Mouse (Mus musculus) C2C12 (cell line): ENCODE measurements around the gene Rps21. TPM values are rescaled to one million over a fixed set of nuclear protein-coding genes. Genes with fewer than 3 reads are reported as not detected.
A peak's percentile ranks its signal among the peaks of the same experiment; 100 is the strongest.
"Not testable (repeated sequence)": the region's sequence is repeated elsewhere in the genome, so short reads cannot be mapped to it uniquely, and the experiment has no call there.

Source experiments
- H3K27me3 ChIP-seq: one replicate; pipeline ENCODE4 v1.6.1; 2011; ENCODE audit not compliant: control insufficient read depth, insufficient read depth, insufficient read length
- H3K36me3 ChIP-seq: one replicate; pipeline ENCODE4 v1.6.1; 2011; ENCODE audit not compliant: control insufficient read depth, insufficient read depth
- H3K4me3 ChIP-seq: one replicate; pipeline ENCODE4 v1.5.1; 2011; ENCODE audit warnings: mild to moderate bottlenecking, control low read depth; ENCODE audit not compliant: poor library complexity, insufficient read depth, severe bottlenecking
- H3K79me2 ChIP-seq: one replicate; pipeline ENCODE4 v1.6.1; 2011; ENCODE audit not compliant: control insufficient read depth, insufficient read depth
- H3K79me3 ChIP-seq: one replicate; pipeline ENCODE4 v1.6.1; 2011; ENCODE audit warnings: low read depth, control low read depth
- H3ac ChIP-seq: one replicate; pipeline ENCODE3; 2011; ENCODE audit warnings: low read depth; ENCODE audit not compliant: control insufficient read depth, insufficient read length
- CEBPB ChIP-seq: IDR thresholded peaks from one replicate; pipeline ENCODE4 v1.6.1; 2011; ENCODE audit warnings: low read depth, mild to moderate bottlenecking, control low read depth, moderate library complexity
- CTCF ChIP-seq: IDR thresholded peaks from one replicate; pipeline ENCODE4 v1.5.1; 2011; ENCODE audit not compliant: control insufficient read depth, insufficient read depth, insufficient read length
- FOSL1 ChIP-seq: IDR thresholded peaks from one replicate; pipeline ENCODE4 v1.8.0; 2011; ENCODE audit warnings: mild to moderate bottlenecking, low read length; ENCODE audit not compliant: poor library complexity, insufficient read depth, severe bottlenecking
- MAX ChIP-seq: IDR thresholded peaks from one replicate; pipeline ENCODE4 v1.6.1; 2011; ENCODE audit warnings: mild to moderate bottlenecking, control low read depth
- MYOD1 ChIP-seq: IDR thresholded peaks from one replicate; pipeline ENCODE4 v1.6.1; 2011; ENCODE audit warnings: low read depth; ENCODE audit not compliant: control insufficient read depth, insufficient read length
- MYOG ChIP-seq: IDR thresholded peaks from one replicate; pipeline ENCODE4 v1.6.1; 2011; ENCODE audit not compliant: control insufficient read depth, insufficient read length; ENCODE audit errors: extremely low read depth
- USF1 ChIP-seq: IDR thresholded peaks from one replicate; pipeline ENCODE4 v1.6.1; 2011; ENCODE audit warnings: low read depth, mild to moderate bottlenecking, control low read depth, moderate library complexity
- polyA plus RNA-seq: library from polyadenylated mRNA; unstranded; fragments of >200 nt; fragmentation: generic; extraction: Trizol; gene quantifications from one replicate; pipeline ENCODE4 v1.2.1, GENCODE M21; 2012; ENCODE audit warnings: missing spikeins

Gene Rps21
- polyA plus RNA-seq, 1 experiment, result 5,244 TPM

- H3K36me3 ChIP-seq, result peaks cover 44% of the 10 kb centered on the region
- H3K4me3 ChIP-seq, result peak overlapping the region; percentile 96
- no peaks in the 10 kb centered on the region for H3K27me3 ChIP-seq
These were observed 1.0 kb downstream of the Rps21 start for GRCm38 (mm10) chr2:180257963-180258865.

GRCm38 (mm10) chr2:180258951-180259484, 1.8 kb downstream of the Rps21 start:
- peak overlapping the region; percentile 37 for H3ac ChIP-seq
- H3K79me3 ChIP-seq, result peaks cover 24% of the 10 kb centered on the region
- H3K79me2 ChIP-seq, result peaks cover 42% of the 10 kb centered on the region
- H3K27me3 ChIP-seq, H3K4me3 ChIP-seq: not testable (repeated sequence)
- H3K36me3 ChIP-seq, result peaks cover 44% of the 10 kb centered on the region

More at GRCm38 (mm10) chr2:180257963-180258865, 1.0 kb downstream of the Rps21 start:
- Histone ChIP-seq H3K79me3 (peaks cover 24% of the 10 kb centered on the region), H3ac (peak overlapping the region; percentile 97), H3K79me2 (peaks cover 42% of the 10 kb centered on the region)
- TF ChIP-seq MYOG, result no peak
- no peak for TF ChIP-seq CTCF
- TF ChIP-seq MYOD1, result no peak
- TF ChIP-seq MAX, result no peak
- no peak for TF ChIP-seq USF1

DNA sequence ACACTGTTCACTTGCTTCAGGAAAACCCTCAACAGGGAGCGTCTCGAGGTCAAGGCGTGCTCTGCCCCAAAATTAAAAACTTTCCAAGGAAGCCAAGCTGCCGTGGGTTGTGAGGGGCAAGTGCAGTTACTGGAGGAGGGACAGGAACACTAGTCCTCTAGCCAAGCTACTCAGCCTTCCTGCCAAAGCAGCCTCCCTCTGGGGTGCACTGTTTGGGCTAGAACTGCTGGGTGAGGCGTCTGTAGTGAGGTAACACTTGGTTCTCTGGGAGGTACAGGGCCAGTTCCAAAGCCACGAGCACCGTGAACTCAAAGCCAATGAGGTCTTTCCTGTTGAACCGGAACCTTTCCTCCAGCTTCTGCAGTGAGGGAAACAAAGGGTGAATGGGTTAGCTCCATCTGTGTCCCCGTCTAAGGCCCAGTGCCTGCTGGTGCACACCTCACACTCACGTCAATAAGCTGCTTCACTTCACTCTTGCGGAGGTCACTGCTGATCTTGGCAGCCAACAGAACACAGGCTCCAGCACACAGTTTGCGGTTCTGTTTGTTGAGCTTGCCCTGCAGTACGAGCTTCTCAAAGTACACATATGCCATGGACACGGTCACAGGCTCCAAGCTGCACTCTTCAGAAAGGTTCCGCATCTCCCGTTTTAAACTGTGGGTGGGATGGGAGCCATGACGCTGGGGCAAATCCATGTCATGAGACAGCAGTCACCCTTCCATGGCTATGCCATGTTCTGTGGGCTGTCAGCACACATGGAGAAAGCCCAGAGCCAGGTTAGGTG, 2.8 kb downstream of the Rps21 start:
- not testable (repeated sequence) for H3K27me3 ChIP-seq, H3K4me3 ChIP-seq, H3ac ChIP-seq
- H3K79me3 ChIP-seq, result peaks cover 24% of the 10 kb centered on the region
- H3K79me2 ChIP-seq, result peaks cover 42% of the 10 kb centered on the region
- peaks cover 44% of the 10 kb centered on the region for H3K36me3 ChIP-seq

DNA sequence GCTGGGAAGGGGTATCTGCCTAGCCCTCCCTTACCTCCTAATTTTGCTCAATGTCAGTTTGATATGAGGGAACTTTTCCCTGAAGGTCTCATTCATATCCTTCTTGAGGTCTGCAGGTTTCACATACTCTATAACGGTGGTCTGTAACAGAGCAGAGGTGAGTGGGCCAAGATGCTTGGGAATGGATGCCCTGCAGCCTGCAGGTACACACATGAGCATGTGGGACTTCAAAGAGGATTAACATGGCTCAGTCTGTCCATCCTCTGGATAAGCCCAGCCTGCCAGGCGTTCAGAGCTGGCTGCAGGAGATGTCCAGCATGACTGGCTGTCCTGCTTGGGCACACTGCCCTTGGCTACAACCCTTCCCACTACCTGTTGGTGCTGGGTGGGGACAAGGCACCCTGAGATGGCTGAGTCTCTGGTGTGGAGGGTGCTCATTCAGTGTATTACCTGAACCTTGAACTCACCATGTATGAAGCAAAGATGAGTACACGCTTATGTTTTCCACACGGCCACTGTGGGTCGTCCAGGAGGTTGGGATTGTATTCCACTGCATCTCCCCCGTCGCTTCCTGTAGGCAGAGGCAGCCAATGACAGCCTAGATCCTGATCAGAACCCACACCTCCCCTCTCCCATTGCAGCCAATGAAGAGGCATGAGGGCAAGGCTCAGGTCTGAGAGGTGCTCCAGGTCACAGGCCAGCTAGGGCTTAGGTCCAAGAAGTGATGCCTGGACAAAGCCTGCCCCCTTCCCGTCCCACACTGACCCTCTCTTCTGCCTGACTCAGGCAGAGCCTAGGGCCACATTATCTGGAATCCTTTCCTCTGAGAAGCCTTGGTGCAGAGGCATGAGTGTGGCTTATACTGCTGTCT, 3.7 kb downstream of the Rps21 start:
- Histone ChIP-seq H3K36me3 (peaks cover 44% of the 10 kb centered on the region), H3K4me3 (no peak overlapping the region), H3K79me3 (peaks cover 23% of the 10 kb centered on the region), H3K27me3 (no peaks in the 10 kb centered on the region), H3ac (no peak overlapping the region), H3K79me2 (peaks cover 34% of the 10 kb centered on the region)
- TF ChIP-seq CTCF (no peak), USF1 (no peak), MYOD1 (no peak), CEBPB (no peak)

DNA sequence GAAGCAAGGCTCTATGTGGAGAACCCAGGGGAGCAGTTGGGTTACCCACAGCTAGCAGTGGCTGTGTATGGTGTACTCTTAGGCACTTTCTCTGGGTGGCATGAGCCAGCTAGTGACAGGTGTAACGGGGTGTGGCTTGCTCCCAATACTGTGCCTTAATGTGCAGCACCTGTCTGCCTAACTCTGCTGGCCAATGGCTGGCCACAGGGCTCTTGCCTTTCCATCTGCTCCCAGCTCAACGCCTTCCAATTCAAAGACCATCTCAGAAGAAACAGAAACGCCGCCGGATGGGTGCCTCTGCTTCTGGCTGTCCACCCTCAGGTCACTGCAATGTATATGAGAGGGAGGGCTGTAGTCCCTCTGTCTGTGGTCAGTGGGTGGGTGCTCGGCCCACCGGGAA, 4.7 kb downstream of the Rps21 start:
- Histone ChIP-seq H3ac (no peak overlapping the region), H3K79me3 (peaks cover 20% of the 10 kb centered on the region), H3K4me3 (no peak overlapping the region), H3K27me3 (no peaks in the 10 kb centered on the region), H3K36me3 (peaks cover 44% of the 10 kb centered on the region), H3K79me2 (peaks cover 26% of the 10 kb centered on the region)
- TF ChIP-seq CEBPB (no peak), MAX (no peak), USF1 (no peak), CTCF (no peak), MYOG (no peak), MYOD1 (no peak), FOSL1 (no peak)
